Mouse (Mus musculus) forebrain, embryonic 13.5 days (tissue): ENCODE results near the gene Cdon. TPM values are rescaled to one million over a fixed set of nuclear protein-coding genes. Genes with fewer than 3 reads are reported as not detected.
A peak's percentile ranks its signal among the peaks of the same experiment; 100 is the strongest.

ENCODE experiments used
- ATAC-seq: fragments of 200-750 bp; cut with Nextera tagmentation; 2 replicates; pipeline ENCODE4 v1.8.0; 2017
- H3K27ac ChIP-seq: fragments of 300-500 bp; sonication (generic); 2 replicates; pipeline ENCODE4 v1.5.1; 2015; ENCODE audit warnings: inconsistent platforms, mild to moderate bottlenecking, moderate library complexity
- H3K27me3 ChIP-seq: fragments of 300-500 bp; sonication (generic); 2 replicates; pipeline ENCODE4 v1.6.1; 2015; ENCODE audit warnings: mild to moderate bottlenecking, inconsistent platforms
- H3K36me3 ChIP-seq: fragments of 300-500 bp; sonication (generic); 2 replicates; pipeline ENCODE4 v1.6.1; 2015; ENCODE audit warnings: mild to moderate bottlenecking, inconsistent platforms; ENCODE audit not compliant: poor library complexity, severe bottlenecking
- H3K4me1 ChIP-seq: fragments of 300-500 bp; sonication (generic); 2 replicates; pipeline ENCODE4 v1.6.1; 2015; ENCODE audit warnings: inconsistent platforms
- H3K4me2 ChIP-seq: fragments of 300-500 bp; sonication (generic); 2 replicates; pipeline ENCODE4 v1.6.1; 2015; ENCODE audit warnings: inconsistent platforms, mild to moderate bottlenecking, moderate library complexity
- H3K4me3 ChIP-seq: fragments of 300-500 bp; sonication (generic); 2 replicates; pipeline ENCODE4 v1.5.1; 2015; ENCODE audit warnings: mild to moderate bottlenecking, inconsistent platforms
- H3K9ac ChIP-seq: fragments of 300-500 bp; sonication (generic); 2 replicates; pipeline ENCODE4 v1.6.1; 2015; ENCODE audit warnings: mild to moderate bottlenecking, inconsistent platforms
- H3K9me3 ChIP-seq: fragments of 300-500 bp; sonication (generic); replicated peaks from 2 replicates; pipeline ENCODE4 v1.6.1; 2016; ENCODE audit warnings: inconsistent platforms
- WGBS: fragments of 180-500 bp; shearing (Covaris S2); methylation state at CpG from one replicate; pipeline ENCODE4 v1.1.7; 2015; 5-methylcytosine and 5-hydroxymethylcytosine counted together
- polyA plus RNA-seq: library from polyadenylated mRNA; unstranded; fragments of >200 nt; fragmentation: Nextera tagmentation; extraction: Ambion mirVana; gene quantifications from 2 replicates; pipeline ENCODE4 v1.2.1, GENCODE M21; 2015

Cdon gene
- polyA plus RNA-seq, 1 experiment from 2014 or later = 22.1 TPM

- Histone ChIP-seq H3K4me3 (no peak overlapping the region), H3K4me1 (no peaks in the 10 kb centered on the region), H3K27ac (no peak overlapping the region), H3K4me2 (no peak overlapping the region), H3K27me3 (no peaks in the 10 kb centered on the region), H3K9me3 (no peaks in the 10 kb centered on the region), H3K36me3 (peaks cover 87% of the 10 kb centered on the region), H3K9ac (no peak overlapping the region)
- 89% methylated on average over 10 of the region's 10 CpGs for WGBS
- peak; percentile 50; the same call in 1 of the 2 replicates for ATAC-seq
Observed at GRCm38 (mm10) chr9:35474104-35474724, 53.3 kb downstream of the Cdon start.

- Histone ChIP-seq H3K36me3 (peaks cover 85% of the 10 kb centered on the region), H3K27ac (no peak overlapping the region), H3K4me2 (no peak overlapping the region), H3K9me3 (no peaks in the 10 kb centered on the region), H3K9ac (no peak overlapping the region), H3K4me1 (no peaks in the 10 kb centered on the region), H3K27me3 (no peaks in the 10 kb centered on the region), H3K4me3 (no peak overlapping the region)
- no peak for ATAC-seq
- 90% methylated on average over 7 of the region's 7 CpGs for WGBS
Observed at GRCm38 (mm10) chr9:35475394-35475793, 54.5 kb downstream of the Cdon start.

- 88% methylated on average over 6 of the region's 6 CpGs for WGBS
- ATAC-seq = no peak
- Histone ChIP-seq H3K4me3 (no peak overlapping the region), H3K27me3 (no peaks in the 10 kb centered on the region), H3K27ac (no peak overlapping the region), H3K9me3 (no peaks in the 10 kb centered on the region), H3K4me1 (peaks cover 14% of the 10 kb centered on the region), H3K36me3 (peaks cover 79% of the 10 kb centered on the region), H3K4me2 (no peak overlapping the region), H3K9ac (no peak overlapping the region)
Observed at GRCm38 (mm10) chr9:35479456-35479855, 58.5 kb downstream of the Cdon start.

GRCm38 (mm10) chr9:35482014-35482898 is 61.3 kb downstream of the Cdon start:
- 42% methylated on average over 13 of the region's 13 CpGs for WGBS
- ATAC-seq = peak; percentile 78
- Histone ChIP-seq H3K9ac (0 out of 2 replicates have a peak overlapping the region, but pooled peaks have one; percentile 27), H3K27ac (peak overlapping the region; percentile 48; the same call in 1 of the 2 replicates), H3K4me3 (no peak overlapping the region), H3K27me3 (no peaks in the 10 kb centered on the region), H3K9me3 (no peaks in the 10 kb centered on the region), H3K36me3 (peaks cover 81% of the 10 kb centered on the region), H3K4me1 (peaks cover 14% of the 10 kb centered on the region), H3K4me2 (no peak overlapping the region)

- 83% methylated on average over 3 of the region's 3 CpGs for WGBS
- ATAC-seq = no peak
- no peak overlapping the region for H3K4me2 ChIP-seq
Observed at GRCm38 (mm10) chr9:35483949-35484348, 63.0 kb downstream of the Cdon start.

GRCm38 (mm10) chr9:35486616-35487015 is 65.7 kb downstream of the Cdon start:
- no peak overlapping the region for H3K4me3 ChIP-seq
- no peak overlapping the region for H3K9ac ChIP-seq
- peaks cover 10% of the 10 kb centered on the region for H3K4me1 ChIP-seq
- 88% methylated on average over 13 of the region's 13 CpGs for WGBS
- no peak overlapping the region for H3K27ac ChIP-seq
- ATAC-seq = no peak
- H3K4me2 ChIP-seq = no peak overlapping the region
- H3K36me3 ChIP-seq = peaks cover 83% of the 10 kb centered on the region
- H3K9me3 ChIP-seq = no peaks in the 10 kb centered on the region
- H3K27me3 ChIP-seq = no peaks in the 10 kb centered on the region

More at GRCm38 (mm10) chr9:35483949-35484348, 63.0 kb downstream of the Cdon start:
- H3K4me3 ChIP-seq = no peak overlapping the region
- no peak overlapping the region for H3K27ac ChIP-seq
- H3K36me3 ChIP-seq = peaks cover 82% of the 10 kb centered on the region
- no peak overlapping the region for H3K9ac ChIP-seq
- no peaks in the 10 kb centered on the region for H3K27me3 ChIP-seq
- no peaks in the 10 kb centered on the region for H3K9me3 ChIP-seq
- H3K4me1 ChIP-seq = peaks cover 14% of the 10 kb centered on the region

- no peak for ATAC-seq
- H3K4me3 ChIP-seq = no peak overlapping the region
- no peak overlapping the region for H3K4me2 ChIP-seq
- H3K9me3 ChIP-seq = no peaks in the 10 kb centered on the region
- H3K27ac ChIP-seq = no peak overlapping the region
- H3K9ac ChIP-seq = no peak overlapping the region
- no peaks in the 10 kb centered on the region for H3K27me3 ChIP-seq
- H3K36me3 ChIP-seq = peaks cover 75% of the 10 kb centered on the region
- WGBS = 89% methylated on average over 4 of the region's 4 CpGs
- 0 out of 2 replicates have a peak, but pooled peaks cover 6% of the 10 kb centered on the region for H3K4me1 ChIP-seq
Observed at GRCm38 (mm10) chr9:35488496-35488895, 67.6 kb downstream of the Cdon start.

- 0 out of 2 replicates have a peak, but pooled peaks cover 6% of the 10 kb centered on the region for H3K4me1 ChIP-seq
- peak; percentile 55; the same call in 1 of the 2 replicates for ATAC-seq
- no peak overlapping the region for H3K9ac ChIP-seq
- H3K27ac ChIP-seq = no peak overlapping the region
- H3K9me3 ChIP-seq = no peaks in the 10 kb centered on the region
- H3K27me3 ChIP-seq = no peaks in the 10 kb centered on the region
- no peak overlapping the region for H3K4me3 ChIP-seq
- 77% methylated on average over 11 of the region's 11 CpGs for WGBS
- H3K4me2 ChIP-seq = no peak overlapping the region
- peaks cover 74% of the 10 kb centered on the region for H3K36me3 ChIP-seq
Observed at GRCm38 (mm10) chr9:35491109-35491866, 70.4 kb downstream of the Cdon start.

- Histone ChIP-seq H3K9ac (no peak overlapping the region), H3K27me3 (no peaks in the 10 kb centered on the region), H3K9me3 (no peaks in the 10 kb centered on the region), H3K4me2 (no peak overlapping the region), H3K4me1 (0 out of 2 replicates have a peak, but pooled peaks cover 6% of the 10 kb centered on the region), H3K27ac (peak overlapping the region; percentile 8; the same call in 1 of the 2 replicates), H3K36me3 (peaks cover 70% of the 10 kb centered on the region), H3K4me3 (no peak overlapping the region)
- ATAC-seq = peak; percentile 53; the same call in 1 of the 2 replicates
- WGBS = 36% methylated on average over 7 of the region's 7 CpGs
Observed at GRCm38 (mm10) chr9:35493033-35493732, 72.3 kb downstream of the Cdon start.

- Histone ChIP-seq H3K4me3 (no peak overlapping the region), H3K9me3 (no peaks in the 10 kb centered on the region), H3K4me1 (0 out of 2 replicates have a peak, but pooled peaks cover 6% of the 10 kb centered on the region), H3K36me3 (peaks cover 70% of the 10 kb centered on the region), H3K4me2 (no peak overlapping the region), H3K27ac (no peak overlapping the region), H3K9ac (no peak overlapping the region), H3K27me3 (no peaks in the 10 kb centered on the region)
- WGBS = 47% methylated on average over 4 of the region's 4 CpGs
- ATAC-seq = no peak
Observed at GRCm38 (mm10) chr9:35493733-35494092, 72.8 kb downstream of the Cdon start.

- Histone ChIP-seq H3K27ac (no peak overlapping the region), H3K9me3 (no peaks in the 10 kb centered on the region), H3K4me2 (no peak overlapping the region), H3K4me3 (no peak overlapping the region), H3K9ac (no peak overlapping the region), H3K36me3 (peaks cover 66% of the 10 kb centered on the region), H3K27me3 (no peaks in the 10 kb centered on the region), H3K4me1 (0 out of 2 replicates have a peak, but pooled peaks cover 9% of the 10 kb centered on the region)
- 61% methylated on average over 4 of the region's 4 CpGs for WGBS
- no peak for ATAC-seq
Observed at GRCm38 (mm10) chr9:35494937-35495336, 74.0 kb downstream of the Cdon start.
